Mouse (Mus musculus) mesoderm, embryonic 11.5 days (tissue): ENCODE measurements at regions not wholly inside any gene's neighbourhood (a gene's known extent, or its start where the extent isn't known, plus 50 kb on each side); places are given as distances from the start of the nearest gene placed in this dataset.
A peak's percentile ranks its signal among the peaks of the same experiment; 100 is the strongest.

Experiments used
- DNase-seq: peaks from one replicate; pipeline ENCODE4 v3.0.0-alpha.2; 2012; ENCODE audit warnings: low read depth, low spot score

- no peak for DNase-seq
Observed at GRCm38 (mm10) chr16:62981821-62982220, 127.7 kb downstream of the Pros1 start.

GRCm38 (mm10) chr16:62982558-62982957, 128.5 kb downstream of the Pros1 start:
- DNase-seq, result no peak

DNA sequence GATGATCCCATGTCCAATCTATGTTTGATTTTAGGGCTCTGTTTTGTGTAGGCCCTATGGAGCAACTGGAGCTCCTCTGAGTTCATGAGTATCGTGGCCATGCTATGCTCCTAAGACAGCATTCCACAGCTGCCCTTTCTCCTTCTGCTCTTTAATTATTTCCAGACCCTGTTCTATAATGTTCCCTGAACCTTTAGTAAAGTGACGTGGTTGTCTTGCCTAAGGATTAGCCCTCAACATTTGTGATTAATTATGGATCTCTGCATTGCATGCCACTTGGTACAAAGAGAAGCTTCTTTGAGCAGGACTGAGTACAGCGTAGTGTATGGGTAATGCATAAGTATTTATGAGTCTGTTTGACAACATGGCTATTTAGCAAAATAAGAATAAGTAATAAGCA, 141.4 kb downstream of the Pros1 start:
- DNase-seq, result no peak

GRCm38 (mm10) chr16:63011151-63011734, 157.1 kb downstream of the Pros1 start:
- DNase-seq, result peak; percentile 47

- DNase-seq, result no peak
Observed at GRCm38 (mm10) chr16:63014453-63014852, 160.3 kb downstream of the Pros1 start.

DNA sequence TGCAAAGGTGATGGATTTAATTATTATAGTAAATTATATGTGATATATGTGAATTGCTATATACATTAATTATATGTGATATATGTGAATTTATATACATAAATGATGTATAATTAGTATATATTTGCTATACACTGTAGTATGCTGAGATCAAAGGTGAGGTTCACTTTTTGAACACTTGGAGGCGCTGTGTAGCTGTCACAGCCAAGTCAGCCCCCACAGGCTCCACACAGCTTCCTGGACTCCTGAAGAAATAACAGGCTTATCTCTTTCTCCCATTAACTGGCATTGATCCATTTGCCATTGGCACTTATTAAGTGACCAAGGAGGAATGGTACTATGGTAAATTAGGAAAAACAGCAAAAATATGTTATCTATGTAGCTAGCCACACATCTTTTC, 162.0 kb downstream of the Pros1 start:
- DNase-seq, result peak; percentile 57

- DNase-seq, result no peak
Observed at GRCm38 (mm10) chr16:63016658-63017057, 162.6 kb downstream of the Pros1 start.

- DNase-seq, result no peak
Observed at GRCm38 (mm10) chr16:63030399-63030798, 176.3 kb downstream of the Pros1 start.

- DNase-seq, result no peak
Observed at GRCm38 (mm10) chr16:63031035-63031434, 176.9 kb downstream of the Pros1 start.

- no peak for DNase-seq
Observed at GRCm38 (mm10) chr16:63031802-63032201, 177.7 kb downstream of the Pros1 start.

DNA sequence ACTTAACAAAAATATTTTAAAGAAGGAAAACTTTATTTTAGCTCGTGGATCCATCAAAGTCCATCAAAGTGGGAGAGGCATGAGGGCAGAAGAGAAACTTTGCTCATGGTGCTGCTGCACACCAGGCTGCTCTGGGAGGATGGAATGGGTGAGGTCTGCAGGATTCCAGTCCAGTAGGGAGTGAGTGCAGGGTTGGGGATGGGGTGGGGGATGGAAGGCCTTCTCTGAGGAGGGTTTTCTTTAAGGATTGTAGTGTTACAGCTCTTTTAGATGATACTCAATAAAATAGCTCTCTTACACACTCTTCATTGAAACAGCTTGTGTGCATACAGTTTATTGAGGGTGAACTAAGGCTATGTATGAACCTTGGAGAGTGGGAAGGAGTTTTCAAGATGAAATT, 195.0 kb downstream of the Pros1 start:
- DNase-seq, result no peak

DNA sequence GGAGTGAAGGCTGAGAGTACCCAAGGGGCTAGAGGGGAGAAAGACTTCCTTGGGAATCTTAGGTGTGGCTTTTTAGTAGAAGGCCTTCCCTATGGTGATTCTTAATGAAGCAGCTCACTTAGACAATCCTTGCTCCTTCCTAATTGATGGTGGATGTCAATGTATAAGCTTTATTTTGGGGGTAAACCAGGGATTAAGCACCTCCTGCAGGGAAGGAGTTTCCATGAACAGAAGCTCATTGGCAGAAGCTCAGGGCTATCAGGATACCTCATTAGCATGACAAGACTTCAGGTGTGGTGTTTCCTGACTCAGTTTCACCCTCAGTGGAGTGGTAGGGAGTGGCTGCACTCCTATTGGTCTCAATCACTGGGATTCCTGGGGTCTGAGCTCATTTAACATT, 208.8 kb downstream of the Pros1 start:
- DNase-seq, result no peak

DNA sequence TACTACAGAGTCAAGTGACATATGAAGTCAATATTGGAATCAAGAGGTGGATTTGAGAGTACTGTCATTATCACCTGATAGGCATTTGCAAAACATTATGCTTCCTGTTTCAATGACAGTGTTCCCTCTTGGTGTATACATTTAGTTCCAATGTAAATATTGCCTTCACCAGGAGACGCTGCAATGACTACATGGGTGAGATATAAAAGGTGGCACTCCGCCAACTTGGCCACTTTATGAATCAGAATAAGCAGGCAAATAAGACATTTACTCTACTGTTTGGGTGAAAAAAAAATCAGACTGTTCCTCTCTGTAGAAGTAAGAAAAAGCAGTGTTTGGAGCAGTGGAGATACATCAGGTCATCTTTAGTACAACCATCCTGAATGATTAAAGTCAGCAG, 215.9 kb downstream of the Pros1 start:
- DNase-seq, result no peak

DNA sequence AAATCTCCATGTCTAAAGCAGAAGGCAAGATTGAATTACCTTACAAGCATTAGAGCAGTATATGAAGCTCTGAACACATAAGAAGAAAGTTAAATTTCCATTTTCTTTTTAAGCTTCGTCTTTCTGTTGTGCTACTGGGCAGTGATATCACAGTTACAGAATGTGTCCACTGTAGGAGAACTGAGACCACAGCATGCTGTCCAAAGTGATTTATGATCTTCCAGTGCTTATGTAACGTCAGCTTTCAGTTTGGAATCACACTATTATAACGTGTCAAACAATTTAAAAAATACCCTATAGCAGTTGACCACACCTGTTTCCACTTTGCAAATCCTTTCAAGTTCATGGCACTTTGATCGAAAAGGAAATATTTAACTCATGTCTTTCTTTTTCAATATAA, 221.7 kb downstream of the Pros1 start:
- peak; percentile 68 for DNase-seq

DNA sequence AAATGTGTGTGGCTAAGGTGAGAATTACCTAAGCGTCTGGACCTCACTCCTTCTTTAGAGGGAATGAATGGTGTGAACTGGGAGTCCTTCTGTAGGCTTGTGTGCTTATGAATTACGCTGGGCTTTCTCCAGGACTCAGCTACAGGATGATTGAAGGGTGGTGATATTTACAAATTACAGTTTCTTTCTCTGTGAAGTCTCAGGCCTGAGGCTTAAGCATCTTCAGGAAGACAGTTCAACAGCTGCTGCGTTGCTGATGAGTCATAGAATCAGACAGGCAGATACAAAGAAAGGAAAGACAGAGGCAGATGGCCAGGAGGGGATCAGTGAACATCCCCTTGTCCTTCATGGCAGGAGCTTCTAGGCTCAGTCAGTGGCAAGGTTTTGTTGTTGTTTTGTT, 227.3 kb downstream of the Pros1 start:
- no peak for DNase-seq

DNA sequence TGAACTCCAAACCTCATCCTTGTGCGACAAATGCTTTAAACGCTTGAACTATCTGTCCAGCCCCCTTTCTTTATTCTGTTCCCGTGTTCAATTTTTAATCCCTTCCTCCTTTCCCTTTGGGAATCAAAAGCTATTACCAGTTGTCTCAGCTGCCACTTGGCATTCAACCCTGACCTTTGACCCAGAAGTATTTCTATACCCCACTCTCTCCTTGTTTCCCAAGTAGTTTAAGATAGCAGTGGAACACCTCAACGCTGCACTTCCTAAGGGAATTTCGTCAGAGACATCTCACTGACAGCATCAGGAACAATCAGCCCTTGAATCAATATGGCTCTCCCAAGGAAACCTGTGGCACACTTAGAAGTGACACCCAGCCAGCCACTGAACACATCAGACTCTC, 229.1 kb downstream of the Pros1 start:
- DNase-seq, result peak; percentile 37

GRCm38 (mm10) chr16:63084021-63084756, 230.1 kb downstream of the Pros1 start:
- DNase-seq, result peak; percentile 64

GRCm38 (mm10) chr16:63086086-63086796, 232.1 kb downstream of the Pros1 start:
- DNase-seq, result no peak

DNA sequence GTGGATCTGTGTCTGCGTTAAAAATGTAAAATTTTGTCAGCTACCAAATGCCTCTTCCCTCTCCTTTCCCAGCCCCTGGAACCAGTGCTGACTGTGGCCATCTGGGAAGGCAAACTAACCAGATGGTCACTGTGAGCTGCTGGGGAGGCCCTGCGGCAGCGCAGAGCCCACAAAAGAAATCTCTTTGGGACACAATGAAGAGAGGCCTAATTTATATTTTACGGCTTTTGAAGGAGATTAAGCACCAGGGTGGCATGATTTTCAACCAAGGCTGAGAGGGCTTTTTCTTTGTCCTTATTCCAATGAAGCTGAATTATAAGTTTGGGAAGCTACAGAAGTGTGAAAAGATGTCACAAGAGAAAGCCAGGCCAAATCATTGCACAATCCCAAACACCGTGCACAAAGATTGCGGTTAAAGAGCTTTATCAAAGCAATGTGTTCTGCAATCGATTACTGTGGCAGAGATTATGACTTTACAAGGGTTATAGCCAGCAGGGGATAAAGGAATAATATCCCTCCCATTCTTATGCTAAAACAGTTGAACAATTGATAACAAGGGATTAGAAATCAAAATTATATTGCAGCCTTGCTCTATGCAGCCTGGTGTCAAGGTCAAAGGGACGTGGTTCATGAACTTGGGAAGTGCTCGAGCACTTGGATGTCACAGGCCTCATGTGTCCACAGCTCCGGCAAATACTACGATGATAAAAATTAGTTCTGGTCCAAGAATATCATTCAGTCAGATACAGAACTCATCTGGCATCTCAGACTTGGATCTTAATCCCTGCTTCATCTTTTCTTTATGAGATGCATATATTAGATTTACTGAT, 237.6 kb downstream of the Pros1 start:
- peak; percentile 71 for DNase-seq

DNA sequence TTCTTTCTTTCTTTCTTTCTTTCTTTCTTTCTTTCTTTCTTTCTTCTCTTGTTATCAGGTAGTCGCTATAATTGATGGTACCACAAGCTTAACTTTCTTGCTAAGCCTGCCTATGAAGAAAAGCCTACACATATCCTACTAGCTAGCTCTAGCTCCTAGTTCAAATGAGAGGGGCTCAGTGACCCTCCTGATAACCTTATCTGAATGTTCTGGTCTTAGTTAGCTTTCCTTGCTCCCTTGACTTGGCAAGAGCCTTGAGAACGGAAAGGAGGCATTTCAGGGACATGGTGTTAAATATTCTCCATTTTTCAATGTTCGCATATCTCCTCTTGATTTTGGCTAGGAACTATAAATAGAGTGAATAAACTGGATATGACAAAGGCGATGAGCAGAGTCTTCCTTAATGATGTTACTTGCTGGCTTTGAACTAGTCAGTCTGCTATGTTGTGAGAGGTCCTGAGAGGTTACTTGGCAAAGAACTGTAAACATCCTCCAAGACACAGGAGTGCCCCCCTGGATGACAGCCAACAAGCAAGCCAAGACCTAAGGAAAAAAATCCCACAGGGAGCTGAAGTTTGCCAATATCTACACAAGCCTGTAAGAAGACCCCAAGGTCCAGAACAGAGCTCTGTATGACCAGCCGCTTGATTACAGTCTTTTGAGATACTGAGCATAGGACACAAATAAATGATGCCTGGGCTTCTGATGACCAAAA, 240.2 kb downstream of the Pros1 start:
- no peak for DNase-seq

GRCm38 (mm10) chr16:63102362-63102761, 248.3 kb downstream of the Pros1 start:
- no peak for DNase-seq
